Mouse (Mus musculus) E14TG2a.4 (cell line): ENCODE data around the gene Dock8.

Experiments
- H3K27me3 ChIP-seq: 2 replicates; pipeline ENCODE4 v1.6.1; 2014; ENCODE audit warnings: low read length, control low read depth; ENCODE audit not compliant: insufficient read depth
- H3K36me3 ChIP-seq: 2 replicates; pipeline ENCODE4 v1.6.1; 2014; ENCODE audit warnings: low read length, control low read depth; ENCODE audit not compliant: insufficient read depth
- H3K4me1 ChIP-seq: replicated peaks from 2 replicates; pipeline ENCODE4 v1.6.1; 2014; ENCODE audit warnings: low read depth, low read length, control low read depth
- H3K4me3 ChIP-seq: replicated peaks from 2 replicates; pipeline ENCODE4 v1.5.1; 2014; ENCODE audit warnings: mild to moderate bottlenecking, low read length
- H3K9me3 ChIP-seq: 2 replicates; pipeline ENCODE4 v1.6.1; 2014; ENCODE audit warnings: low read length, control low read depth
- CTCF ChIP-seq: conservative IDR thresholded peaks from 2 replicates; pipeline ENCODE4 v1.5.1; 2014; ENCODE audit warnings: low read length
- NANOG ChIP-seq: IDR thresholded peaks from 2 replicates; pipeline ENCODE4 v1.6.1; 2014; ENCODE audit warnings: borderline replicate concordance, low read length, mixed read lengths
- POU5F1 ChIP-seq: IDR thresholded peaks from 2 replicates; pipeline ENCODE4 v1.6.1; 2014; ENCODE audit warnings: low read length, borderline replicate concordance

The Dock8 gene

DNA sequence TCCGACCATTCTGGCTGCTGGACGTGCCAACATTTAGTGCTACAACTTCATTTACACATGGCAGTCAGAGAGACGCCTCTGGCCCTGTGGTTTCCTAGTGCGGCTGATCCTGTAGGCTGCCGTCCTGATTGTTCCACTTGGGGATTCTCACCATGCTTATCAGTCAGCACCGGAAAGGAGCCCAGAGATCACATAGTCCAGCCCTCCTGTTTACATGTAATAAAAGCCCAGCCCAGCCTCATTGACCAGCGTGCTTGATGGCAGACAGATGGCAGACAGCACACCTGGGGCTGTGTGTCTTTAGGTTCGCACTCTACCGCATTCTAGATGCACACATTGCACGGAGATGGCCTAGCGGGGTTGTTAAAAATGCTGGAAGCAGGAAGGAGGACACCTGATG is 43.6 kb downstream of the Dock8 start:
- Histone ChIP-seq H3K4me1 (no peaks in the 10 kb centered on the region), H3K27me3 (no peaks in the 10 kb centered on the region), H3K9me3 (no peaks in the 10 kb centered on the region), H3K36me3 (no peaks in the 10 kb centered on the region), H3K4me3 (no peak overlapping the region)
- TF ChIP-seq CTCF (no peak), POU5F1 (no peak), NANOG (no peak)

DNA sequence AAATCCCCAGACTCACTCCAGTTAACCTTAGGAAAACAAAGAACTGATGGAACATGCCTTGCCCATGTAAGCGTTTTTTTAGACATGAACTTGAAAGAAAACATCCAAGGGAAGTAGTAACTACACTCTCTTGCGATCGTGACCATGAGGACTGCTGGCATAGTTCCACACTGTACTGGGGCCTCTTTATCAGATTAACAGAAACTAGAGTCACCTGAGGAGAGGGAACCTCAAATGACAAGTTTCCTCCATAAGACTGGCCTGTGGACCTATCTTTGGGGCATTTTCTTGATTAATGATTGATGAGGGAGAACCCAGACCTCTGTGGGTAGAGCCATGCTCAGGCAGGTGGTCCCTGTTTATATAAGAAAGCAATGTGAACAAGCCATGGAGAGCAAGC is 44.7 kb downstream of the Dock8 start:
- H3K4me3 ChIP-seq = no peak overlapping the region
- H3K36me3 ChIP-seq = no peaks in the 10 kb centered on the region
- H3K4me1 ChIP-seq = no peaks in the 10 kb centered on the region
- TF ChIP-seq CTCF = no peak
- TF ChIP-seq NANOG = no peak
- no peak for TF ChIP-seq POU5F1
- no peaks in the 10 kb centered on the region for H3K27me3 ChIP-seq
- H3K9me3 ChIP-seq = no peaks in the 10 kb centered on the region

DNA sequence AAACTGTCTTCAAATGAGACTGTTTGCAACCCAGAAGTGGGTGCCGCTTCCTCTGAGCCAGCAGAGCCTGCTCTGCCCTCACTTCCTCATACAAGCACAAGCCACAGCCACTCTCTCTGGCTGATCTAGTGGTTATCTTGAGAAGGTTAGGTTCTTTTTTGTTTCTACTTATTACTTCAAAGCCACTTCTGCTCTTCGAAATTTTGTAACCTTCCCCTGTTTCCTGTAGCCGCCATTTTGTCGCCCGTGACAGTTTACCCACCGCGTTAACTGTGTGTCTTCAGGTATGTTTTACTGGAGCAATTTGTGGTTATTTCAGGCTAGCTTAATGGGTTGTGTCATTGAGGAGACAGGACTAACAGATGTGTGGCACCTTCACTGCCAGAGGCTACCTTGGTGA is 53.0 kb downstream of the Dock8 start:
- TF ChIP-seq NANOG (no peak), CTCF (no peak), POU5F1 (no peak)
- no peaks in the 10 kb centered on the region for H3K4me1 ChIP-seq
- H3K27me3 ChIP-seq = peaks cover 3% of the 10 kb centered on the region; the same call in 1 of the 2 replicates
- H3K36me3 ChIP-seq = no peaks in the 10 kb centered on the region
- H3K4me3 ChIP-seq = no peak overlapping the region
- H3K9me3 ChIP-seq = no peaks in the 10 kb centered on the region

DNA sequence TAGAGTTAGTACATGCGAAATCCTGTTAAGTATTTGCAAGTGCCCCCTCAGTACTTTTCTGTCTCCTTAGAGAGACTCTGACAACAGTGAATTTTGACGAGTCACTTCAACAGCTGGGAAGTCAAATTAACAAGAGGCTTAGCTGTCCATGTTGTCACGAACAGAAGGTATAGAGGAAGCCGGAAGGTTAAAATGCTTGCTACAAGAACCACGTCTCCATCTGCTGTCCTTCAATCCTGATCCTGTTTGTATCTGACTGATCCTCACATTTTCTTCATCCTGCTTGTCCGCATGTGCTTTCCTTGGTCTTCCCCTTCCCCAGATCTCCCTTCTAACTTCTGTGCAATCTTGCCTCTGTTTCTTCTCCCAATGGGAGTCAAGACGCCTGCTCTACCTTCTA is 53.8 kb downstream of the Dock8 start:
- no peak overlapping the region for H3K4me3 ChIP-seq
- no peak for TF ChIP-seq CTCF
- no peak for TF ChIP-seq NANOG
- no peak for TF ChIP-seq POU5F1
- no peaks in the 10 kb centered on the region for H3K9me3 ChIP-seq
- H3K4me1 ChIP-seq = no peaks in the 10 kb centered on the region
- H3K36me3 ChIP-seq = no peaks in the 10 kb centered on the region
- H3K27me3 ChIP-seq = peaks cover 3% of the 10 kb centered on the region; the same call in 1 of the 2 replicates

DNA sequence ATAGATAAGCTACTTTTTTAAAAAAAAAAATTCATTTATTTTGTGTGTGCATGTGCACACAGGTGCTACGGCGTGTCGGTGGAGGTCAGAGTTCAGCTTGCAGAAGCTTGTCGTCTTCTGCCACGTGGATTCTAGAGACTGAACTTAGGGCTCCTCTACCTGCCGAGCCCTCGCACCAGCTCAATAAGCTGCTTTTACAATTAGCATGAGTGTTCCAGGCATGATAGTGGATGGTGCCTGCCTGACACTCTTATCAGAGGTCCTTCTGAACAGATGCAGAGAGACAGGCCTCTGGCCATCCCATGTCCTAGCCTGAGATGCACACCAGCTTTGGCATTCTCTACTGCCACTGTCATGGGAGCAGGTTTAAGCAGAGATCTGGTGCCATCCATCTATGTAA is 55.7 kb downstream of the Dock8 start:
- no peaks in the 10 kb centered on the region for H3K36me3 ChIP-seq
- no peak overlapping the region for H3K4me3 ChIP-seq
- H3K9me3 ChIP-seq = no peaks in the 10 kb centered on the region
- peaks cover 3% of the 10 kb centered on the region; the same call in 1 of the 2 replicates for H3K27me3 ChIP-seq
- no peaks in the 10 kb centered on the region; the same call in 1 of the 2 replicates for H3K4me1 ChIP-seq
- no peak for TF ChIP-seq NANOG
- TF ChIP-seq POU5F1 = no peak
- no peak for TF ChIP-seq CTCF

DNA sequence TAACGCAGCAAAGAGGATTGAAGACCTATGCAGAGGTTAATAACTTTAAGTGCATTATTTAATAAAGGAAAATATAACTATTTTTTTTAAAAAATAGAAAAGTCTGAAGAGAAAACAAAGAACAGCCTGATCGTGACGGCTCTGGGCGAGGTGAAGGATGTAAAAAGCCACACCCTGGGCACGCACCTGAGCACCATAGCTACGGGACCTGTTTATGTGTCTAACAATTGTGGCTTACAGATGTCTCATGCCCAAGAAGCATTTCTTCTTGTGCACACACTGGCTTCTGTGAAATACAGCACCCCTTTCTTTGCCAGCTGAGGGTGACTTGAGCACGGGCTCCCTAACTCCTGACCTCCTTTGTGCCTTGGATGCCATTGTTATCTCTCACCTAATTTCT is 56.2 kb downstream of the Dock8 start:
- Histone ChIP-seq H3K4me3 (no peak overlapping the region), H3K36me3 (no peaks in the 10 kb centered on the region), H3K27me3 (peaks cover 3% of the 10 kb centered on the region; the same call in 1 of the 2 replicates), H3K9me3 (no peaks in the 10 kb centered on the region), H3K4me1 (no peaks in the 10 kb centered on the region; the same call in 1 of the 2 replicates)
- no peak for TF ChIP-seq NANOG
- TF ChIP-seq CTCF = no peak
- TF ChIP-seq POU5F1 = no peak

DNA sequence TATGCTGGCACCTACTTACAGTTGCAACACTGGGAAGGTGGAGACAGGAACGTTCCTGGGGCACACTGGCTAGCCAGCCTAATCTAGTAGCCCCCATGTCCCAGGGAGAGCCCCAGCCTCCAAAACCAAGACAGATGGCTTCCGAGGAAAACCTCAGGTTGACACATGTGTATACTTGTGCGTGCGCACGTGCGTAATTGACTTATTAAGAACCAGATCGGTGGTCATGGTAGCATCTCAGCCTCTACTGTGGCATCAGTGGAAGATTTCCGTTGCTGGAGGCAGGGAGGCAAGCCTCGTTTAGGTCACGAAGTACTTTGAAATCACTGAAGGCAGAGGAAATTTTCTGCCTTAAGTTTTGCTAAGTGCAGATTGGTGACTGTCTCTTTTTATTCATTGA is 56.9 kb downstream of the Dock8 start:
- TF ChIP-seq NANOG (no peak), CTCF (no peak), POU5F1 (no peak)
- no peaks in the 10 kb centered on the region for H3K9me3 ChIP-seq
- peaks cover 3% of the 10 kb centered on the region for H3K27me3 ChIP-seq
- H3K4me1 ChIP-seq = no peaks in the 10 kb centered on the region; the same call in 1 of the 2 replicates
- H3K4me3 ChIP-seq = no peak overlapping the region
- no peaks in the 10 kb centered on the region for H3K36me3 ChIP-seq

DNA sequence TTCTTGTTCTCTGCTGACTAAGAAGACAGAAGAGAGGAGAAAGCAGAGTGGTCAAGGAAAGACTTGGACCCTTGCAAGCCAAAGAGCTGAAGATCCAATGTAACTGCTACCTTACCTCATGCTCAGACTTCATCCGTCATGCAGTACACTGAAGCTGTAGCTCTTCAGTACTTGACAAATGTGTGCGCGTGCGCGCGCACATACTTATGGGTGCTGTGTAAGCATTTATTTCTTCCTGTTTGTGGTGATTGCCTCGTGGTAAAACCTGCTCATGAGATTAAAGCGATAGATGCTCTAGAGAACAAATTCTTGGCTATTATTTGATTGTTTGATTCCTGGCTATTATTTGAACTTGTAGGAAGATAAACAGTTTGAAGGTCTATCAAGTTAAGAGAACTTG is 58.5 kb downstream of the Dock8 start:
- Histone ChIP-seq H3K4me3 (no peak overlapping the region), H3K4me1 (no peaks in the 10 kb centered on the region; the same call in 1 of the 2 replicates), H3K36me3 (no peaks in the 10 kb centered on the region), H3K27me3 (peaks cover 3% of the 10 kb centered on the region), H3K9me3 (no peaks in the 10 kb centered on the region)
- TF ChIP-seq CTCF (no peak), NANOG (no peak), POU5F1 (no peak)

DNA sequence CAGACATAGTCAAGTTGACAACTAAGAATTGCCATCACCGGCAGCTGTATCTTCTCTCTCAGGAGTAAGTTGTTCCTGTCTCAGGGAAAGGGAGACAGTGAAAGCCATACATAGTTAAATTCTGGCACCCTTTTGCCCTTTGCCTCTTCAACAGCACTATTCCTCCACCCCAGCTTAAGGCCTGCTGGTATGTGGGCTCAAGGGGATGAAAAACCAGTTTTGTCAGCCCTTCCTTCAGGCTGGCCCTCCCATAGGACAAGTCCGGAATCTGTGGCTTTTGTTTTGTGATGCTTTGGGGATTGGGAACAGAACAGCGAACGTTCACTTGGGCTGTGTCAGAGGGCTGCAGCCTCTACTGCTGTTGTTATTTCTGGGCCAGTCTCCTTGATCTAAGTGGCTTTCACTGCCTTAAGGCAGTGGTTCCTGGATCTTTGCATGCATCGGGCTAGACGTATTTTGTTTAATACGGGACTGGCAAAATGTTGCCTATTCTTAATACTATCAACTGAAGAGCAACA is 60.6 kb downstream of the Dock8 start:
- no peaks in the 10 kb centered on the region; the same call in 1 of the 2 replicates for H3K27me3 ChIP-seq
- H3K4me1 ChIP-seq = no peaks in the 10 kb centered on the region; the same call in 1 of the 2 replicates
- H3K36me3 ChIP-seq = no peaks in the 10 kb centered on the region
- no peaks in the 10 kb centered on the region for H3K9me3 ChIP-seq
- TF ChIP-seq NANOG = no peak
- no peak for TF ChIP-seq POU5F1
- no peak overlapping the region for H3K4me3 ChIP-seq
